Mouse (Mus musculus): ENCODE data around the gene Slc25a54. TPM values are rescaled to one million over a fixed set of nuclear protein-coding genes. Genes with fewer than 3 reads are reported as not detected.

The Slc25a54 gene
- polyA plus RNA-seq, 1 experiment from 2014 or later = not detected

DNA sequence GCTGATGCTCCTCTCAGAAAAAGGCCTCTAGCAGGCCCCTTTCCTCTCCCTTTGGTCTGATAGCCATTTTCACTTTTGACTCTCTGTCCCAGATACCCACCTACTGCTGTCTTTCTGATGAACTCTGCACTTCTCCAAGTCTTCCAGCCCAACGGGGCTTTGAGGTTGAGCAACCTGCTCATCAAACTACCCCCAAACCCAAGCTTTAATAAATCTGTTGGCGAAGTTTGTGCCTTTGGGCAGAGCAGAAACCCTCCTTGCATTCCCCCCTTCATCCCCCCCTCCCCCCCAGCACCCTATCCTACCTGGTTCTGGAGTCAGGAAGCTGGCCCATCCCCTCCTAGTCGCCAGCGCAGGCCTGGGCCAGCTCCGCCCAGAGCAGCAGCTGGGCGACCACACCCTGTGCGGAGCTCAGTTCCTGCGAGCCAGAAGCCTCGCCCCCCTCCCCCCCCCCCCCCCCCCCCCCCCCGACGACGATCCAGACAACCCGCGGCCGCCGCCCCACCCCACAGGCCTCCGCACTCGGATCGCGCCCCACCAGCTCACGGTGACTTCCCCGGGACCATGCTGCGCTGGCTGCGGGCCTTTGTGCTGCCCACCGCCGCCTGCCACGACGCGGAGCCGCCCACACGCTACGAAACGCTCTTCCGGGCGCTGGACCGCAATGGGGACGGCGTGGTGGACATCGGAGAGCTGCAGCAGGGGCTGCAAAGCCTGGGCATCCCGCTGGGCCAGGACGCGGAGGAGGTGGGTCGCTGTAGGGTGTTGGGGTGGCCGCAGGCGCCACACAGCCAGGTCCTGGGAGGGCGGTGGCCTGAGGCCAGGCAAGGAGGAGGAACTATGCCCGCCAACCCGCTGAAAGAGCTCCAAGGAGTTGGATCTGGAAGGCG is 42.6 kb downstream of the Slc25a54 start, which contains the start of gene Slc25a24:
Slc25a24 (plus strand) TSS at position 509 of the 890 bp plus-strand sequence.
- TF ChIP-seq CTCF (IDR thresholded peaks at IDR 0.05; ENCODE audit: low read depth) = no peak
- no peaks in the 10 kb centered on the region for H3K4me1 ChIP-seq (replicated peaks; ENCODE audit: insufficient read depth, low read length)
- H3K4me2 ChIP-seq (ENCODE audit: low read length) = peak within 1 kb of the TSS; percentile 89
- H3K4me3 ChIP-seq (replicated peaks; ENCODE audit: low read depth, low read length) = peak within 1 kb of the TSS; percentile 76
- peak within 1 kb of the TSS; percentile 88 for H3K27ac ChIP-seq
- no peaks in the 10 kb centered on the region for H3K36me3 ChIP-seq (ENCODE audit: insufficient read depth, low read length)
- H3K9ac ChIP-seq (ENCODE audit: low read depth, low read length) = peak within 1 kb of the TSS; percentile 92
- no peaks in the 10 kb centered on the region for H3K27me3 ChIP-seq (ENCODE audit: insufficient read depth, low read length)
- DNase-seq (ENCODE audit: low spot score) (peak; percentile 70), ATAC-seq (replicated peaks; ENCODE audit: low FRiP score, low read depth) (peak; percentile 90)
- no peaks in the 10 kb centered on the region for H3K9me3 ChIP-seq (replicated peaks; ENCODE audit: low read length)
- 1% methylated on average over 41 of the region's 49 CpGs for WGBS

DNA sequence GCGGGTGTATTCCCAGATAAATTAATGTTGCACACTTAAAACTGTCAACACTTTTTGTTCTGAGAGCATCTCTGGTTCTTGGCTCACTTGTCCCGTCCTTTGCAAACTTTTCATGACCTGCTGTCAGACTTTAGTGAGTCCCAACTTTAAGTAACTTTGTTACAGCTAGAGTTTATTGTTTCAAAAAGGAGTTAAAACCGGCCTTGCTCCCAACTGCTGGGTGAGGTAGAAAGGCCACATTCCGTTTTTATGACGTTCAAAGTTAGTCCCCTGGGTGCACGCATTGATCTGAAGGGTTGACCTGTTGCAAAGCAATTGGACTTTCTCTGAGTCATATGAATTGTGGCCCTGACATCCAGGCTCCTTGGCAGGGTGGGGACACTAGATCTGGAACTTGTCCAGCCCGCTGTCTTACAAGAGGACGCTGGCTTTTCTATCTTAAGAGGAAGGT is 43.3 kb downstream of the Slc25a54 start:
- ATAC-seq (replicated peaks; ENCODE audit: low FRiP score, low read depth) = no peak
- Histone ChIP-seq H3K27me3 (ENCODE audit: insufficient read depth, low read length) (no peaks in the 10 kb centered on the region), H3K9me3 (replicated peaks; ENCODE audit: low read length) (no peaks in the 10 kb centered on the region), H3K9ac (ENCODE audit: low read depth, low read length) (peak overlapping the region; percentile 92), H3K36me3 (ENCODE audit: insufficient read depth, low read length) (no peaks in the 10 kb centered on the region), H3K4me2 (ENCODE audit: low read length) (peak overlapping the region; percentile 89), H3K4me1 (replicated peaks; ENCODE audit: insufficient read depth, low read length) (no peaks in the 10 kb centered on the region), H3K27ac (peak overlapping the region; percentile 88), H3K4me3 (replicated peaks; ENCODE audit: low read depth, low read length) (peak overlapping the region; percentile 76)
- TF ChIP-seq CTCF (IDR thresholded peaks at IDR 0.05; ENCODE audit: low read depth) = no peak
- WGBS = 4% methylated on average over 8 of the region's 8 CpGs
- peak; percentile 67 for DNase-seq (ENCODE audit: low spot score)

DNA sequence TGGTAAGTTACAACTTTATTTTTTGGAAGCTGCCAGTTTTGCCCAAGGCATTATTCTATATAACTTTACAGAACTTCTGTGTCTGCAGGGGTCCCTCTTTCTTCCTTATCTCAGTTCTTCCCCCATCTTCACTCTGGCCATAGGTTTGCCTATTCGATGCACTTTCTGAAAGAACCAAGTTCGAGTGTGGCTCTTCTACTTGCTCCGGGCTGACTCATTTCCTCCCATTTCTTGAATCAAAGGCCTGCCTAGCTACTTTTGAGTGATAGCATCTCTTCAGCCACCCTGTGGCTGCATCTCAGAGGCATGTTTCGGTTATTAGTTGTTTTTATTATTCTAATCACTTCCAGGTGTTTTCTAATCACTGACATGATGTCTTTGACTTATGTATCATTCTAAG is 43.8 kb downstream of the Slc25a54 start:
- Histone ChIP-seq H3K4me3 (replicated peaks; ENCODE audit: low read depth, low read length) (peak overlapping the region; percentile 76), H3K4me2 (ENCODE audit: low read length) (peak overlapping the region; percentile 89), H3K36me3 (ENCODE audit: insufficient read depth, low read length) (no peaks in the 10 kb centered on the region), H3K27me3 (ENCODE audit: insufficient read depth, low read length) (no peaks in the 10 kb centered on the region), H3K27ac (no peak overlapping the region), H3K4me1 (replicated peaks; ENCODE audit: insufficient read depth, low read length) (no peaks in the 10 kb centered on the region), H3K9ac (ENCODE audit: low read depth, low read length) (no peak overlapping the region), H3K9me3 (replicated peaks; ENCODE audit: low read length) (no peaks in the 10 kb centered on the region)
- 42% methylated on average over 4 of the region's 4 CpGs for WGBS
- no peak for TF ChIP-seq CTCF (IDR thresholded peaks at IDR 0.05; ENCODE audit: low read depth)
- no peak for ATAC-seq (replicated peaks; ENCODE audit: low FRiP score, low read depth)
- no peak for DNase-seq (ENCODE audit: low spot score)

DNA sequence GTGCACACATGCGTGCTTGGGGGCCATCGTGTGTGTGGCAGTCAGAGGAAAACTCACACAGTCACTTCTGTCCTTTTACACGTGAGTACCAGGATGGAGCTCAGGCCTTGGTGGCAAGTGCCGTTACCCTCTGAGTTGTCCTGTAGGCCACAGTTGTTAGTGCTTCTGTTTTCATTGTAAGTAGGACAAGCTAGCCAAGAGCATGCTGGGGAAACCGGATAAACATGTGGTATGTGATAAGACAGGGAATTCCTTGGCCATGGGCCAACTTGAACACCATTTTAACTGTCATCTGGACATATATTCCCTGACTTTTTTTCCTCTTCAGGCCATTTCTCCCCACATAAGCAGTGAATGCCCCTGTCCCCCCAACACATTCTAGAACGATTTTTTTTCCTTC is 45.3 kb downstream of the Slc25a54 start:
- no peaks in the 10 kb centered on the region for H3K36me3 ChIP-seq (ENCODE audit: insufficient read depth, low read length)
- H3K4me1 ChIP-seq (replicated peaks; ENCODE audit: insufficient read depth, low read length) = no peaks in the 10 kb centered on the region
- whole genome bisulfite sequencing = 67% methylated on average over 6 of the region's 6 CpGs
- H3K27me3 ChIP-seq (ENCODE audit: insufficient read depth, low read length) = no peaks in the 10 kb centered on the region
- DNase-seq (ENCODE audit: low spot score) (peak; percentile 31), ATAC-seq (replicated peaks; ENCODE audit: low FRiP score, low read depth) (no peak)
- TF ChIP-seq CTCF (IDR thresholded peaks at IDR 0.05; ENCODE audit: low read depth) = no peak
- no peak overlapping the region for H3K4me2 ChIP-seq (ENCODE audit: low read length)
- no peak overlapping the region for H3K9ac ChIP-seq (ENCODE audit: low read depth, low read length)
- no peak overlapping the region for H3K27ac ChIP-seq
- H3K9me3 ChIP-seq (replicated peaks; ENCODE audit: low read length) = no peaks in the 10 kb centered on the region
- H3K4me3 ChIP-seq (replicated peaks; ENCODE audit: low read depth, low read length) = no peak overlapping the region

DNA sequence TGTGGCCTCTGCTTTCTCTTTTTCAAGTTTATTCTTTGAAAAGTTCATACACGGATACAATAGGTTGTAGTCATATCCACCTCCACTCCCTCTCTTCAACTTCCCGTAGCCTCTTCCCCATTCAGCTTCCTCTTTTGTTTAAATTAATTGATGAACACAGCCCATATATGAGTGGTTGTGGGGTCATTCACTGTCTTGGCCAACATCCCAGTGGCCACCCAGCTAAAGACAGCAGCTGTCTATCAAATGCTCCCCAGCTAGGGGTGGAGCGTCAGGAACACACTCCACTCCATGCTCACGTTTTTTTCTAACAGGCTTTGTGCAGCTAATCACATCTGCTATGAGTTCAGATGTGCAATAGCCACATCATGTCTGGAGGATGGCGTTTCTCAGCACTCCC is 49.5 kb downstream of the Slc25a54 start:
- ATAC-seq (replicated peaks; ENCODE audit: low FRiP score, low read depth) (no peak), DNase-seq (ENCODE audit: low spot score) (no peak)
- no peak overlapping the region for H3K9ac ChIP-seq (ENCODE audit: low read depth, low read length)
- no peak overlapping the region for H3K4me2 ChIP-seq (ENCODE audit: low read length)
- H3K27me3 ChIP-seq (ENCODE audit: insufficient read depth, low read length) = no peaks in the 10 kb centered on the region
- H3K4me3 ChIP-seq (replicated peaks; ENCODE audit: low read depth, low read length) = no peak overlapping the region
- no peaks in the 10 kb centered on the region for H3K4me1 ChIP-seq (replicated peaks; ENCODE audit: insufficient read depth, low read length)
- H3K9me3 ChIP-seq (replicated peaks; ENCODE audit: low read length) = no peaks in the 10 kb centered on the region
- no peak overlapping the region for H3K27ac ChIP-seq
- no peak for TF ChIP-seq CTCF (IDR thresholded peaks at IDR 0.05; ENCODE audit: low read depth)
- H3K36me3 ChIP-seq (ENCODE audit: insufficient read depth, low read length) = no peaks in the 10 kb centered on the region
- 73% methylated on average over 5 of the region's 5 CpGs for WGBS

DNA sequence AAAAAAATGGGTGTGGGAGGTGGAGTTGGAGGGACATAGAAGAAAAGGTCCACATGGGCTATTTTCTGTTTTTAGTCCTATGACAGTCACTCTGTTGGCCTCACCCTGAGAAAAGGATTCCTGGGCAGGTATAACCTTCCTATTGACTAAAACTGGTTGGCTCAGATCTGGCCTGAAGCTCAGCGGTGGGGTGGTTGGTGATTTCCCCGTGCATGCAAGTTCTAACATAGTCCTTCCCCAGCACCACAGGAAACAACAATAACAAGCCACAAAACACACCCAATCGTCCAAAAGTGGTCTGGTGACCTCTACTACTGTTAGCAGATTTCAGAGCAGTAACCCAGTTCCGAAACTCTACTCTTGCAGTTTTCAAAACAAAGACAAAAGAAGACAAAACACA is 52.7 kb downstream of the Slc25a54 start:
- TF ChIP-seq CTCF (IDR thresholded peaks at IDR 0.05; ENCODE audit: low read depth) = no peak
- no peaks in the 10 kb centered on the region for H3K36me3 ChIP-seq (ENCODE audit: insufficient read depth, low read length)

More for the DNA sequence above, 52.7 kb downstream of the Slc25a54 start:
- ATAC-seq (replicated peaks; ENCODE audit: low FRiP score, low read depth) (no peak), DNase-seq (ENCODE audit: low spot score) (no peak)
- Histone ChIP-seq H3K27ac (no peak overlapping the region), H3K9me3 (replicated peaks; ENCODE audit: low read length) (no peaks in the 10 kb centered on the region), H3K4me2 (ENCODE audit: low read length) (no peak overlapping the region), H3K9ac (ENCODE audit: low read depth, low read length) (no peak overlapping the region), H3K4me3 (replicated peaks; ENCODE audit: low read depth, low read length) (no peak overlapping the region), H3K4me1 (replicated peaks; ENCODE audit: insufficient read depth, low read length) (no peaks in the 10 kb centered on the region), H3K27me3 (ENCODE audit: insufficient read depth, low read length) (no peaks in the 10 kb centered on the region)
- 88% methylated on average over 4 of the region's 4 CpGs for WGBS
